Mouse (Mus musculus): ENCODE measurements at regions not wholly inside any gene's neighbourhood (a gene's known extent, or its start where the extent isn't known, plus 50 kb on each side); places are given as distances from the start of the nearest gene placed in this dataset.

- no peak for ATAC-seq (ENCODE audit: low read depth)
- no peak overlapping the region for H3K4me2 ChIP-seq (ENCODE audit: low read depth, low read length)
- H3K9me3 ChIP-seq (ENCODE audit: control insufficient read depth, low read length), result 0 out of 2 replicates have a peak, but pooled peaks cover 3% of the 10 kb centered on the region
- no peak overlapping the region for H3K27ac ChIP-seq (ENCODE audit: low read length)
- H3K36me3 ChIP-seq (ENCODE audit: control insufficient read depth, insufficient read depth, low read length), result no peaks in the 10 kb centered on the region
- H3K27me3 ChIP-seq (ENCODE audit: control insufficient read depth, insufficient read depth, low read depth, low read length), result no peaks in the 10 kb centered on the region
- no peak overlapping the region for H3K9ac ChIP-seq (ENCODE audit: low read length)
- H3K4me3 ChIP-seq (ENCODE audit: low read length), result no peak overlapping the region
- whole genome bisulfite sequencing, result 70% methylated on average over 1 of the region's 1 CpGs
- H3K4me1 ChIP-seq (replicated peaks; ENCODE audit: control insufficient read depth, insufficient read depth, low read length), result no peaks in the 10 kb centered on the region
Measured at GRCm38 (mm10) chr12:71393752-71394151, 84.1 kb downstream of the Dact1 start.

- H3K4me2 ChIP-seq (ENCODE audit: low read depth, low read length), result no peak overlapping the region
- H3K36me3 ChIP-seq (ENCODE audit: control insufficient read depth, insufficient read depth, low read length), result no peaks in the 10 kb centered on the region
- H3K9ac ChIP-seq (ENCODE audit: low read length), result no peak overlapping the region
- 93% methylated on average over 7 of the region's 7 CpGs for WGBS
- no peaks in the 10 kb centered on the region for H3K9me3 ChIP-seq (ENCODE audit: control insufficient read depth, low read length)
- ATAC-seq (ENCODE audit: low read depth), result no peak
- H3K27me3 ChIP-seq (ENCODE audit: control insufficient read depth, insufficient read depth, low read depth, low read length), result no peaks in the 10 kb centered on the region
- H3K27ac ChIP-seq (ENCODE audit: low read length), result no peak overlapping the region
- H3K4me1 ChIP-seq (replicated peaks; ENCODE audit: control insufficient read depth, insufficient read depth, low read length), result no peaks in the 10 kb centered on the region
- no peak overlapping the region for H3K4me3 ChIP-seq (ENCODE audit: low read length)
Measured at GRCm38 (mm10) chr12:71397456-71397855, 87.8 kb downstream of the Dact1 start.

- WGBS, result 89% methylated on average over 3 of the region's 3 CpGs
- Histone ChIP-seq H3K27ac (ENCODE audit: low read length) (no peak overlapping the region), H3K36me3 (ENCODE audit: control insufficient read depth, insufficient read depth, low read length) (no peaks in the 10 kb centered on the region), H3K4me3 (ENCODE audit: low read length) (no peak overlapping the region), H3K4me2 (ENCODE audit: low read depth, low read length) (no peak overlapping the region), H3K9me3 (ENCODE audit: control insufficient read depth, low read length) (no peaks in the 10 kb centered on the region), H3K9ac (ENCODE audit: low read length) (no peak overlapping the region), H3K4me1 (replicated peaks; ENCODE audit: control insufficient read depth, insufficient read depth, low read length) (no peaks in the 10 kb centered on the region), H3K27me3 (ENCODE audit: control insufficient read depth, insufficient read depth, low read depth, low read length) (no peaks in the 10 kb centered on the region)
- ATAC-seq (ENCODE audit: low read depth), result no peak
Measured at GRCm38 (mm10) chr12:71398701-71399100, 89.0 kb downstream of the Dact1 start.

- H3K4me2 ChIP-seq (ENCODE audit: low read depth, low read length), result no peak overlapping the region
- no peak overlapping the region for H3K9ac ChIP-seq (ENCODE audit: low read length)
- no peaks in the 10 kb centered on the region for H3K36me3 ChIP-seq (ENCODE audit: control insufficient read depth, insufficient read depth, low read length)
- H3K9me3 ChIP-seq (ENCODE audit: control insufficient read depth, low read length), result no peaks in the 10 kb centered on the region
- no peak for ATAC-seq (ENCODE audit: low read depth)
- H3K4me1 ChIP-seq (replicated peaks; ENCODE audit: control insufficient read depth, insufficient read depth, low read length), result no peaks in the 10 kb centered on the region
- no peak overlapping the region for H3K27ac ChIP-seq (ENCODE audit: low read length)
- no peak overlapping the region for H3K4me3 ChIP-seq (ENCODE audit: low read length)
- 78% methylated on average over 6 of the region's 6 CpGs for WGBS
- no peaks in the 10 kb centered on the region for H3K27me3 ChIP-seq (ENCODE audit: control insufficient read depth, insufficient read depth, low read depth, low read length)
Measured at GRCm38 (mm10) chr12:71400201-71400600, 90.5 kb downstream of the Dact1 start.

GRCm38 (mm10) chr12:71401621-71402416 is 92.1 kb downstream of the Dact1 start:
- no peaks in the 10 kb centered on the region for H3K27me3 ChIP-seq (ENCODE audit: control insufficient read depth, insufficient read depth, low read depth, low read length)
- no peaks in the 10 kb centered on the region for H3K9me3 ChIP-seq (ENCODE audit: control insufficient read depth, low read length)
- no peaks in the 10 kb centered on the region for H3K4me1 ChIP-seq (replicated peaks; ENCODE audit: control insufficient read depth, insufficient read depth, low read length)
- no peak overlapping the region for H3K27ac ChIP-seq (ENCODE audit: low read length)
- H3K4me2 ChIP-seq (ENCODE audit: low read depth, low read length), result no peak overlapping the region
- H3K9ac ChIP-seq (ENCODE audit: low read length), result no peak overlapping the region
- no peaks in the 10 kb centered on the region for H3K36me3 ChIP-seq (ENCODE audit: control insufficient read depth, insufficient read depth, low read length)
- no peak overlapping the region for H3K4me3 ChIP-seq (ENCODE audit: low read length)
- WGBS, result 29% methylated on average over 6 of the region's 6 CpGs
- no peak for ATAC-seq (ENCODE audit: low read depth)

GRCm38 (mm10) chr12:71407294-71407693 is 97.6 kb downstream of the Dact1 start:
- Histone ChIP-seq H3K4me2 (ENCODE audit: low read depth, low read length) (no peak overlapping the region), H3K27ac (ENCODE audit: low read length) (no peak overlapping the region), H3K9me3 (ENCODE audit: control insufficient read depth, low read length) (no peaks in the 10 kb centered on the region), H3K9ac (ENCODE audit: low read length) (no peak overlapping the region), H3K4me3 (ENCODE audit: low read length) (no peak overlapping the region), H3K27me3 (ENCODE audit: control insufficient read depth, insufficient read depth, low read depth, low read length) (no peaks in the 10 kb centered on the region), H3K4me1 (replicated peaks; ENCODE audit: control insufficient read depth, insufficient read depth, low read length) (peaks cover 3% of the 10 kb centered on the region; the same call in 1 of the 2 replicates), H3K36me3 (ENCODE audit: control insufficient read depth, insufficient read depth, low read length) (no peaks in the 10 kb centered on the region)
- 0 out of 2 replicates have a peak, but pooled peaks have one; percentile 49 for ATAC-seq (ENCODE audit: low read depth)
- WGBS, result 15% methylated on average over 3 of the region's 3 CpGs

GRCm38 (mm10) chr12:71408396-71409050 is 98.8 kb downstream of the Dact1 start:
- ATAC-seq (ENCODE audit: low read depth), result no peak
- peaks cover 3% of the 10 kb centered on the region; the same call in 1 of the 2 replicates for H3K4me1 ChIP-seq (replicated peaks; ENCODE audit: control insufficient read depth, insufficient read depth, low read length)
- no peaks in the 10 kb centered on the region for H3K27me3 ChIP-seq (ENCODE audit: control insufficient read depth, insufficient read depth, low read depth, low read length)
- no peaks in the 10 kb centered on the region for H3K36me3 ChIP-seq (ENCODE audit: control insufficient read depth, insufficient read depth, low read length)
- no peak overlapping the region for H3K9ac ChIP-seq (ENCODE audit: low read length)
- H3K4me2 ChIP-seq (ENCODE audit: low read depth, low read length), result no peak overlapping the region
- H3K27ac ChIP-seq (ENCODE audit: low read length), result no peak overlapping the region
- no peaks in the 10 kb centered on the region for H3K9me3 ChIP-seq (ENCODE audit: control insufficient read depth, low read length)
- WGBS, result 65% methylated on average over 3 of the region's 3 CpGs
- no peak overlapping the region for H3K4me3 ChIP-seq (ENCODE audit: low read length)

GRCm38 (mm10) chr12:71412331-71412730 is 102.6 kb downstream of the Dact1 start:
- H3K9ac ChIP-seq (ENCODE audit: low read length), result no peak overlapping the region
- WGBS, result 74% methylated on average over 3 of the region's 3 CpGs
- no peak overlapping the region for H3K27ac ChIP-seq (ENCODE audit: low read length)
- no peak overlapping the region for H3K4me3 ChIP-seq (ENCODE audit: low read length)
- peaks cover 3% of the 10 kb centered on the region; the same call in 1 of the 2 replicates for H3K4me1 ChIP-seq (replicated peaks; ENCODE audit: control insufficient read depth, insufficient read depth, low read length)
- no peaks in the 10 kb centered on the region for H3K9me3 ChIP-seq (ENCODE audit: control insufficient read depth, low read length)
- no peaks in the 10 kb centered on the region for H3K27me3 ChIP-seq (ENCODE audit: control insufficient read depth, insufficient read depth, low read depth, low read length)
- no peak overlapping the region for H3K4me2 ChIP-seq (ENCODE audit: low read depth, low read length)
- no peaks in the 10 kb centered on the region for H3K36me3 ChIP-seq (ENCODE audit: control insufficient read depth, insufficient read depth, low read length)
- ATAC-seq (ENCODE audit: low read depth), result no peak

- no peaks in the 10 kb centered on the region for H3K36me3 ChIP-seq (ENCODE audit: control insufficient read depth, insufficient read depth, low read length)
- 67% methylated on average over 2 of the region's 2 CpGs for WGBS
- no peaks in the 10 kb centered on the region; the same call in 1 of the 2 replicates for H3K4me1 ChIP-seq (replicated peaks; ENCODE audit: control insufficient read depth, insufficient read depth, low read length)
Measured at GRCm38 (mm10) chr12:71416968-71417367, 107.3 kb downstream of the Dact1 start.

More at GRCm38 (mm10) chr12:71416968-71417367, 107.3 kb downstream of the Dact1 start:
- no peak overlapping the region for H3K4me3 ChIP-seq (ENCODE audit: low read length)
- no peak overlapping the region for H3K27ac ChIP-seq (ENCODE audit: low read length)
- H3K27me3 ChIP-seq (ENCODE audit: control insufficient read depth, insufficient read depth, low read depth, low read length), result no peaks in the 10 kb centered on the region
- no peak for ATAC-seq (ENCODE audit: low read depth)
- no peaks in the 10 kb centered on the region for H3K9me3 ChIP-seq (ENCODE audit: control insufficient read depth, low read length)
- no peak overlapping the region for H3K4me2 ChIP-seq (ENCODE audit: low read depth, low read length)
- no peak overlapping the region for H3K9ac ChIP-seq (ENCODE audit: low read length)

Measured in lung, embryonic 16.5 days (tissue).